Mouse (Mus musculus) cerebellum, adult 9-11 months (tissue): ENCODE measurements around the gene Fam83f.
A peak's percentile ranks its signal among the peaks of the same experiment; 100 is the strongest.

Experiments
- DNase-seq: peaks from one replicate; pipeline ENCODE4 v3.0.0; 2022

Fam83f gene

DNA sequence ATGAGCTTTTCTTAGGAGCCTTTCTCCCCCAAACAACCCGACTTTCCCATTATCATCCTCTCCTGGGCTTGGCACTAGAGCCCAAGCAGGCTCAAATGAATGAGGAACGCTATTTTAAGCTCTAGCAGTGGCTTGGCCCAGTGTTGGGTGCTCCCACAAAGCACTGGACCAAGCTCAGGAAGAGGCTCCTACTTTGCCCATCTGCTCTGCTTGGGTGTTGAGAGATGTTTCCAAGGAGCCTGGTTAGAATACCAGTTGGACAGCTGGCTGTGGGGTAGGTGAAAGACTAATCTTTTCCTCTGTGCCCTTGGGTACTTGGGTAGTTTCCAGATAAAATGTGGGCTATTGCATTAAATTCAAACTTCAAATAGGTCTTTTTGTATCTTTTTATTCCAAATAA lies 1.2 kb downstream of the Fam83f start:
- no peak for DNase-seq

DNA sequence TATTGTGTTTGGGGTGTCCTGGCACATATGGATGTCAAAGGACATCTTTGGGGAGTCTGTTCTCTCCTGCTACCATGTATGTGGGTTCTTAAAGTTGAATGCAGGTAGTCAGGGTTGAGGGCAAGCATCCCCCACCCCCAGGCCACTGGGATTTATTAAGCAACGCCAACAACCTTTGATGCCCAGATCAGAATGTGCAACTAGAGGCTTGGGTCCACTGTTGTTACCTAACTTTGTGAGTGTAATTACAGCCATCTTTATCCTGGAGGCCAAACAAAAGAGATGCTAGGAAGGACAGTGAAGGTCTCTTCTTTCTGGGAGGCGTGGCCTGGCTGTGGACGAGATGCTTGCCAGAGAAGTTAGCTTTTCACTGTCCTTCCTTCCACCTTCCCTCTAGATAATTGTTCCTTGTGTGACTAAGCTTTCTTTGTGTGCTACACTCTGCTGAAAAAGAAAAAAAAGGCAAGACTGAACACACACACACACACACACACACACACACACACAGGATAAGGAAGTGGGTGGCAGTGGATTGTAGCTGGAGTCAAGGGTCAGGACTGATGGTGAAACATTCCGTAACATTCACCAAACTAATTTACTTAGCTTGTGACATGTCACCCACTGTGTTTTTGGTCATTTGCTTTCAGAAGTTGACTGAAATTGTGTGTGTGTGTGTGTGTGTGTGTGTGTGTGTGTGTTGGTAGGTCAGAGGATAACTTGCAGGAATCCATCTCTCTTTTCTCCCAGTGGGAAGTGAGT lies 1.9 kb downstream of the Fam83f start:
- no peak for DNase-seq

DNA sequence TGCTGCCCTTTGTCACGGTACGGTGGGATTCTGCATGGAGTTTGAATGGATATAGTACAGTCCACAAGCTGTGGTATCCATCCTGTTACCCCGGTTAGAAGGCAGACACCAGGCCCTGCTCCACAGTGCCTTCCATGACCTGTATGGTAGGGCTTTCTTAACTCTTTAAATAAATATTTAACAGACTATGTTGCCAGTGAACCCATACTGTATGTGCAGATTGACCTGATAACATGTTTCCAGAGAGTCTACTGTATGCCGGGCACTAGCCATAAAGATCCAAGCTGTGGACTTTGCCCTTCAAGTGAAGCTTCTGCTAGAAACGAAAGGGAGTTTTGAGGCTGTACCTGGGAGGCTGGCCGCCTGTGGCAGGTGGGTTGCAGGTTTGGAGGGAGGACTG lies 3.1 kb downstream of the Fam83f start:
- no peak for DNase-seq

DNA sequence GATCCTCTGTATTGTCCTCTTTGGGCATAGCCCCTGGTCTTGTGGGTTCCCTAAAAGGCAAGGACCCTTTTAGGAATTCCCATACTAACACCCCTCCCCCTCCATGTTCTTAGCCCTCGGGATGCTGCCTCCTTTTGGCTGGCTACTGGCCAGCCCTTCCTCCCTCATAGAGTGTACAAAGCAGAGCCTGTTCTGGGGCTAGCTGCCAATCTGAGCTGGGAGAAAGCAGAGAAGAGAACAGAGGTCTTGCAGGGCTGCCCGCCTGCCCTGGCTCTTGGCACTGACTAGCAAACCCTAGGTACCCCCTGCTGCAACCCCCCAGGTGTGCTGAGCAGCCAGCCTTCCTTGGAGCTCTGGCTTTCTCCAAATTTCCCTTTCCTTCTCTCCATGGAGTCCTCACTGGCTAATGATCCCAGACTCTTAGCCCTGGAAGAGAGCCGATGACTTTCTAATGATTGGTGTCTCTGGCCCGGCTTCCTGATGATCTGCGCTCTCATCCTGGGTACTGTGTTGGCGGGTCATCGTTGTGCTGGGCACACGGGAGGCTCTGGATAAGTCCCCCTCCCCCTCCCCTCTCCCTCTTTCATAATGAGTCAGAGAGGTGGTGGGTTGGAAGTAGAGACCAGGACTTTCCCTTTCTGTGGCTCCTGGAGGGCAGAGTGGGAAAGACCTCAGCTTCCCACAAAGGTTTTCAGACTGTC lies 8.0 kb downstream of the Fam83f start:
- DNase-seq, result peak; percentile 55

- no peak for DNase-seq
Measured at GRCm38 (mm10) chr15:80680347-80681030, 8.8 kb downstream of the Fam83f start.

DNA sequence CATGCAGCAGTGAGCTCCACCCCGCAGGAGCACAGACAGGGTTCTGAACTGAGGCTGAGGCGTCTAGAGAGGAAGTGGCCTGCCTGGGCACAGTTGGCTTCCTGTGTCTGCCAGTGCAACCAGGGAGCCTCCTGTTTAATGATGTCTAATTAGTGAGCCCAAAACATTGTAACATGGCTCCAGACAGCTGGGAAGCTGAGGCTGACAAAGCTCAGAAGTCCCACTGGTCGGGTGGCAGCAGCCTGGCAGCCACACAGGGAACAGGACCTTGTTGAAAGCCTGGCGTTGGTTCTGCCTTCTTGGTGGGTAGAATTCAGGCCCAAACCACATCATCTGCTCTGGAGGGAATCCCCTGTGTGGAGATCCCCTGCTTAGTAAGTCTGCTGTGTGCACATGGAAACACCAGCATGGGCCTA lies 9.8 kb downstream of the Fam83f start:
- DNase-seq, result no peak

- DNase-seq, result no peak
Measured at GRCm38 (mm10) chr15:80682343-80682742, 10.7 kb downstream of the Fam83f start.

DNA sequence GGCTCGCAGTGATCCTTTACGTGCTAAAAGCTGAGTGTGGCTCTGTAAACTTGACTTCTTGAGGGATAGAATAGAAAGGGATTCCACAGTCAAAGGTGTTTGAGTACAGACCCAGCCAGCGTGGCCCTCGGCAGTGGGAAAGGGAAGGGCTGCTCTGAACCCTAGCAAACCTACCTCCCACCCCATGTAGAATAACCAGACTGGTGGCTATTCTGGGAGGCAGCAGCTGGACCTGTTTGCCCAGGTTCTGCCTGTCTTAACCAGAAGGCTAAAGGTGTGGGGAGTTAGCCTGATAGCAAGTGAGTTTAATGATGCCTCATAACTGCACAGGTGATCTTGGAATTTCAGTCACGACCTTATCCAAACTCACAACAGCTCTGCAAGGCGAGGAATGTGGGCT lies 11.5 kb downstream of the Fam83f start:
- no peak for DNase-seq

- no peak for DNase-seq
Measured at GRCm38 (mm10) chr15:80683990-80684389, 12.3 kb downstream of the Fam83f start.

DNA sequence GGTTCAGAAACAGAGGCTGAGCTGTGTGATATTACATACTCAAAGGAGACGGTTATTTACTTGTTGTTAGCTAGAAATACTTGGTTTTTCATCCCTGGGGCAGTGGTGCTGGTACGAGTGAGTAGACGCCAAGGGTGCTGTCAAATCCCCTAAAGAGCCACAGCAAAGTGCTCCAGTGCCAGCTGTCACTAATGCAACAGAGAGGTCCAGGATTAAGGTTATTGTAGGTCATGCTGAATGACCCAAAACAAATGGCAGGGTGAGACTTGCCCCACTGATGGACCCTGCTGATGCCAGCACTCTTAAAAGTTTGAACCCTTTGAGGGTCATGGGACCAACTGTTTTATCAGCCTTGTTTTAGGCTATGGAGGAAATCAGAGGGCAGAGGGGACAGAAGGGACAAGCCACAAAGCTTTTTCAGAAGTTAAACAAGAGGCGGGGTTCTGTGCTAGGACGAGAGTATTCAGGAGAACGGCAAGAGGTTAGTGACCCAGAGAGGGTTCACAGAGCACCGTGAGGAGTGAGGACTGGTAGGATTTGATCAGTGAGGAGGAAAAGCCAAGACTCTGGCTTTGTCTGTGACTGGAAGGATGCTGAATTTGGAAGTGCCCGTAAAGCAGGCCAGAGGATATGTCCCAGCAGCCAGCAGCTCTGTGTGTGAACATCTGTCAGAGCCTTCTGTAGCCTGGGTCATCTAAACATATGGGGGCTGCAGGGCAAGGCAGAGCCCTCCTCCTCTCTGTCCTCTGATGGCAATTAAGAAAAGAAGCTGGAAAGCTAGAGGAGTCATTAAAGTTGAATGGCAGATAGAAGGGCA lies 13.3 kb downstream of the Fam83f start:
- DNase-seq, result no peak

DNA sequence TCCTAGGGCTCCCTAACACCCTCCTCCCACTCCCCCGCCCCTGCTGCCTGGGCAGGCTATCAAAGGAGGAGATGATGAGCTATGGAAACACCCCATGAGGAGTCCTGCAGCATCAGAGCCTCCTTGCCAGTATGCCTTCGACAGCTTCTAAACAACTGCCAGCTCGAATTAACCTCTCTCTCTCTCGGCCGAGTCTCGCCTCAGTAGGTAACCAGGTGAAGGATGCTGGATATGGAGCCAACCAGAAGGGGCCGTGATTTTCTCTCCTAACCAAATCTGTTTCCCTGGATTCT lies 13.9 kb downstream of the Fam83f start:
- DNase-seq, result no peak

DNA sequence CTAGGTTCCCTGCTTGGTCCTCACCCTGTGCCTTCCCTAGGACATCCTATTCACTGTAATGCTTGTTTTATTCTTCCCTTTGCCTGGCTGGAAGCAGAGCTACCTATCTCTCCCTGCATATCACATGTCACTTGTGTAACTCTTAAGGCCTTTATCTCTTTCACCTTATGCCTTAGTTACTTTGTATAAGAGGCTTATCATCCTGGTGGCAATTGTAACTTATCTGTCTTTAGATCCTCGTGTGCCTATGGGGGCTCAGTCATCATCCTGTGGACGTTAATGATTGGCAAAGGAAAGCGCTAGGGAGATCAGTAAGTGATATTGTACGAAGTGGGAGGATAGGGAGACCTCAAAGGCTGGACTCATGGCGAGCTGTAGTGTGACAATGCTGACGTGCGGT lies 16.9 kb downstream of the Fam83f start:
- DNase-seq, result no peak

- no peak for DNase-seq
Measured at GRCm38 (mm10) chr15:80693492-80693891, 21.8 kb downstream of the Fam83f start.

DNA sequence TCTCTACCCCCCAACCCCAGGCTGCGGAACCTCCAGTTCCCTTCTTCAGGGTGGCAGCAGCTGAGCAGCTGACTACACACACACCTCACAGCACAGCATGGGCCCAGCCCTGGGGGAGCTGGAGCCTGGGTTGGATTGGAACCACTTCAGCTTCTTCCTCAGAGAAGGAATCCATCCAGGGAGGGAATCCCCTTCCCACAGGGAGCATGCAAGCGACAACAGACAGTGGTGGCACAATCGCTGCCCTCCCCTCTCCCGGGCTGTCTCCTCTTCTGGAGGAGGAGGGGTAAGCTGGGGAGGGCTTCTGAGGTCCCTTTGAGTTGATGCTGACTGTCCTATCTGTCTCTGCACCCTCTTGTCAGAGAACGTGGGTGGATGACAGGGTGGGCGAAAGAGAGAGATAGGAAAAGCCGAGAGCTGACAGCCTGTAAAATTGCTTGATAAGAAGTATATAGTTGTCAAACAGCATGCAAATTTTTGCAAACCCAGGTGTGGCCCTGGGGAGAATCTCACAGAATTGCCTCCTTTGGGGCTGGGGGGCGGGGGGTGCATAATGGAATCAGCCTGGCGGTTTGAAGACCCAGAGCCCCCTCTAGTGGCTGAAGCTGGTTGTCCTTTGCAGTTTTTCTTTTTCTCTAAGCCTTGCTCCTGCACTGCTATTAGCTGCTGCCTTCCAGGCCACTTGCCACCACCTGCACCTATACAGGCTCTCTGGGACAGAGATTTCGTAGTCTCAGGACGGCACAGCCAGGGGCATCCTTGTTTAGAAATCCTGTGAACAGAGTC lies 22.7 kb downstream of the Fam83f start:
- DNase-seq, result peak; percentile 76

DNA sequence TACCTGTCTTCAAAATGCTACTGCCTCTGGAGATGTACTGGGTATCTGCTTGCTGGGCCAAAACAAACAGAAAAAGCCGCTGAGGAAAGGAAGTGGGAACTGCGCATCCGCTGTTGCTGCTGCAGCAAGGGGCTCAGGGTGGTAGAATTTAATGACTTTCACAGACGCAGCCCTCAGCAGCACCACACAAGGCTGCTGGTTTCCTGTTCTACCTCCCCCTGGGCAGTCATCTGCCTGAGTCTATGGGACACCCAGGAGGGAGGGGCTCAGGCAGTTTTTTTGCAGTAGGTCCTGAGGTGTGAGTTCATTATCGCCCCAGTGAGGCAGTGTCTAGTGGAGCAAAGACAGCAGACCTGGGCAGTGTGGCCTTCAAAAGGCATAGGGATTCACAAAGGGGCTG lies 25.9 kb downstream of the Fam83f start:
- no peak for DNase-seq

DNA sequence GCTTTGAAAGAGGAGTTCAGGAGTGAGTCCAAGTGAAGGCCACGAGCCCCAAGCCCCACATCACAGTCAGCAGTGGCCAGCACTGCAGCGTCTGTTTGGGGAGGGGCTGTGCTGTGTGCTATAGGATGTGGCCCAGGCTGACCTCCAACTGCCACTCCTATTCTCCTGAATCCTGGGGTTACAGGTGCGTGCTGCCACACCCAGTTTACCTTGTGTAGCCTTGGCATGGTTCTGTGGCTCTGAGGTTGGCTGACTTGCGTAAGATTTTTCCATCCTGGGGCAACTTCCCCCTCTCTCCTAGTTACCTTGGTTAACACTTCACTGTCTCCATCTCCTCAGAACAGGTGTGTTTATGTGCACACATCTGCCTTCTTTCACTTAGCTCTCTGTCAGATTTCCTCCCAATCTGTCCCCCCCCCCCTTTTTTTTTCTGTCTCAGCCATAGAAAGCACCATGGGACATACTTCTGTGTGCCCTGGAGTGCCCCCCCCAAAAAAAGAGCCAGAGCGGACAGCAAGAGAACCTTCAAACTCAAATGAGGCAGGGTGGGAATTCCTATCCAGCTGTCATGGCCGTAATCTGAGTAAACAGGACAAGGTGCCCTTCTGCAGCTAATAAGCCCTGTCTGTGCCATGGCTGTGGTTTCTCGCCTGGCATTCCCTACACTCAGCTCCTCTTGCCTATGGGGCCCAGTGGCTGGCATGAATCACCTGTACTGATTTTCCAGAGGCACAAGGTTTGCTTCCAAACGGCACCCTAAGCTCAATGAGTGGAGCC lies 30.0 kb downstream of the Fam83f start:
- DNase-seq, result no peak

DNA sequence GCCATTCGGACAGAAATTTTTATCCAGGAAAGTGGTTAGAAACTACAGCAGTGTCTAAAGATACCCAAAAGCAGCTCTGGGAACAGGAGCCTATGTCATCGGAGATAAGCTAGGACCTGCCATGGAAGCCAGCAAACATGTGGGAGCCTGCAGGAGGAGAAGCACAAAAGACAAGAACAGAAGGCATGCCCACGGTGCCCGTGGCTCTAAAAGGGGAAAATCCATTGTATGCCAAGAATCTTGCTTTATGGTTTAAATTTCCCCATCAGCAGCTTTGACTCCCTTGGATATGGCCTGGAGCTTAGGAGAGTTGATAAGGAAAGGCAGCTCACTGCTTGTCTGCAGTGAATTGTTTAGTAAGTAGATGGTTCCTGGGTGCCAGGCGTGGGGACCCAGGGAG lies 31.3 kb downstream of the Fam83f start:
- DNase-seq, result no peak

GRCm38 (mm10) chr15:80703495-80703894 lies 31.8 kb downstream of the Fam83f start:
- peak; percentile 51 for DNase-seq

GRCm38 (mm10) chr15:80704267-80704666 lies 32.6 kb downstream of the Fam83f start:
- DNase-seq, result peak; percentile 88

- DNase-seq, result peak; percentile 84
Measured at GRCm38 (mm10) chr15:80705828-80706549, 34.3 kb downstream of the Fam83f start.

DNA sequence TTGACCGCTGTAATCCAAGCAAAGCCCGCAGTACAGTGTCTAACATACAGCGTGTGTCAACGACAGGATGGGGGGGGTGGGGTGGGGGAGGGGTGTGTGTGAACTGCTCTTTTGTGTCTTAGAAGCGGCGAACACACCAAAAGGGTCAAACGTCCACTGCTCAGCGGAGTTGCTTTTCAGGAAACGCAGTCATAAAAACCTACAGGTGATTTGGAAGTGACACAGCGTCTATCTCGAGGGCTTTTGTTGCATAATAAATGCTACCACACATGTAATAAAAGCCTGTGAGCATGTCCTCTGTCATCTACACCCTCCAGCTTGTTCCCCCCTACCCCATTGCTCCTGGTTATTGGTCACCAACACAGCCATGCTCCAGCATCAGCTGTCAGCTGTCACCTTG lies 34.9 kb downstream of the Fam83f start:
- DNase-seq, result no peak
